8 mouse cellular contexts compared by ENCODE assay signal in the genomic region with DNA sequence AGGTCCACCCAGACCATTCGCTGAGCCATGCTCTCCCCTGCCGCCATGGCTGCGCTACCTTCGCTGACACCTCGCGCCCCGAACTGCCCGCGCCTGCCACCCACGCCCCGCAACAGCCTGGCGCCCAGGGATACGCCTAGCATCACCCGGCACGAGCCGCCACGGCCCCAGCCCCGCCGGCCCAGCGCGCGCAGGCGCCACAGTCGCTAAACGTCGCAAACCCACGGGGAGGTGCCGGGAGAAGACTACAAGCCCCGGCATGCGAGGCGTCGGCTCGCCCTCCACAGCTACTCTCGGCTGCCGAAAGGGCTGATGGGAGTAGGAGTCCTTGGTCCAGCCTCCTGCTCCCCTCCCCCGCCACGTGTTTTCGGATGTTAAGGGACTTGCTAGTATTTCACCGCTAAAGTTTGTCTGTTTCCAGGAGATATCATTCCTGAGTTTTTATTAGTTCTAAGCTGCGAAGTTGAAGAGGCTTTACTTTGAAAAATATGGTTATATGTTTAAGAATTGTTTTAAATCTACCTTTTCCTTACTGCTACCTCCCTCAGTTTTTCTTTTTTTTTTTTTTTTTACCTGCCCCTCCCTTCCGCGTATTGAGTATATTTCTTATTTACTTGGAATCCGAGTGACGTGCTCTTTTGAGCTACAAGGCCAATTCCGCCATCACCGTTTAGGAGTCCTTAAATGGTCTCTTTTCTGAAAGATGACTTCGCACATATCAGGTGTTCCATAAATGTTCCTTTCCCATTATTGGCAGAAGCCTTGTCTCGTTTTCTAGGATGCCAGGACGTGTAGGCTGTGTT. TPM values are rescaled to one million over a fixed set of nuclear protein-coding genes. Genes with fewer than 3 reads are reported as not detected.
DNase-seq lines count a peak whose midpoint lies in the region; ATAC-seq lines count a peak whose summit lies in the region.

TSS of gene Rexo2 (minus strand) at position 213 of the 803 bp plus-strand sequence.

- H3K9ac ChIP-seq in forebrain, embryonic 14.5 days (ENCODE audit: low read length) = peak within 1 kb of the TSS; percentile 78
- H3K9ac ChIP-seq in neural tube, embryonic 15.5 days (replicated peaks) = peak within 1 kb of the TSS; percentile 78

- H3K36me3 ChIP-seq in forebrain, embryonic 14.5 days (ENCODE audit: control insufficient read depth, insufficient read depth, low read length) = peaks cover 4% of the 10 kb centered on the region; the same call in 1 of the 2 replicates
- peaks cover 11% of the 10 kb centered on the region; the same call in 1 of the 2 replicates for H3K36me3 ChIP-seq in neural tube, embryonic 15.5 days

- H3K9me3 ChIP-seq in forebrain, embryonic 14.5 days (replicated peaks; ENCODE audit: control insufficient read depth, low read length) = no peaks in the 10 kb centered on the region
- H3K9me3 ChIP-seq in neural tube, embryonic 15.5 days (replicated peaks) = no peaks in the 10 kb centered on the region

- H3K4me1 ChIP-seq in forebrain, embryonic 14.5 days (ENCODE audit: control insufficient read depth, insufficient read depth, low read length) = peaks cover 3% of the 10 kb centered on the region; the same call in 1 of the 2 replicates
- H3K4me1 ChIP-seq in neural tube, embryonic 15.5 days = peaks cover 14% of the 10 kb centered on the region

- intact Hi-C loops in heart, postnatal 14 days (cut with DNase I) = loop anchor here (1.0 kb wide), 1 partner anchor 15 kb away; the partner anchor contains the start of genes Gm5617 and Rbm7

- 2% methylated on average over 49 of the region's 49 CpGs for WGBS in forebrain, embryonic 14.5 days
- 1% methylated on average over 49 of the region's 49 CpGs for WGBS in neural tube, embryonic 15.5 days

- no peaks in the 10 kb centered on the region for H3K27me3 ChIP-seq in forebrain, embryonic 14.5 days (replicated peaks; ENCODE audit: control insufficient read depth, insufficient read depth, low read length)
- no peaks in the 10 kb centered on the region for H3K27me3 ChIP-seq in neural tube, embryonic 15.5 days (replicated peaks)

- H3K27ac ChIP-seq in forebrain, embryonic 14.5 days (ENCODE audit: low read depth, low read length) = no peak within 1 kb of the TSS
- no peak within 1 kb of the TSS for H3K27ac ChIP-seq in neural tube, embryonic 15.5 days (replicated peaks)

- DNase-seq in ES-CJ7 (ENCODE audit: low read depth, low spot score) = peak; percentile 94
- DNase-seq in cerebellum, adult 11 months = peak; percentile 93
- DNase-seq in forebrain, embryonic 14.5 days (ENCODE audit: low spot score) = peak; percentile 98
- DNase-seq in heart, postnatal 14 days = peak; percentile 93 to 94
- DNase-seq in layer of hippocampus, adult 11-12 months (ENCODE audit: low spot score) = peak; percentile 95
- DNase-seq in lung, adult 18-20 months = peak; percentile 96 to 97
- peak; percentile 95 for DNase-seq in testis, postnatal 14 days (ENCODE audit: low spot score)

- ATAC-seq in forebrain, embryonic 14.5 days = peak; percentile 100
- peak; percentile 100 for ATAC-seq in neural tube, embryonic 15.5 days (ENCODE audit: low FRiP score)

- H3K4me3 ChIP-seq in forebrain, embryonic 14.5 days (ENCODE audit: low read depth, low read length) = peak within 1 kb of the TSS; percentile 78
- peak within 1 kb of the TSS; percentile 90 for H3K4me3 ChIP-seq in neural tube, embryonic 15.5 days (replicated peaks)

- H3K4me2 ChIP-seq in forebrain, embryonic 14.5 days (ENCODE audit: low read length) = peak within 1 kb of the TSS; percentile 88
- H3K4me2 ChIP-seq in neural tube, embryonic 15.5 days = peak within 1 kb of the TSS; percentile 90

RNA-seq across cellular contexts. Expression of gene Rexo2, which starts in this region (rescaled TPM):
- polyA plus RNA-seq in forebrain, embryonic 14.5 days (2014; fragmentation: Nextera tagmentation; extraction: Ambion mirVana) = 87.6 and 96.1 TPM in 2 replicates
- 10 to 100 TPM; 57.4 to 62.1 TPM for total RNA-seq in heart, postnatal 14 days (2021)
- 133 and 135 TPM in 2 replicates for polyA plus RNA-seq in neural tube, embryonic 15.5 days (2015; fragmentation: Nextera tagmentation; extraction: Ambion mirVana)
